Mouse (Mus musculus): ENCODE results near the gene C1qtnf9.

GRCm38 (mm10) chr14:60782121-60782656 lies 14.3 kb downstream of the C1qtnf9 start:
- TF ChIP-seq POLR2A (IDR thresholded peaks at IDR 0.05; ENCODE audit: low read depth, low read length) (no peak), CTCF (conservative IDR thresholded peaks at IDR 0.05; ENCODE audit: insufficient read depth, insufficient read length, low read depth, low read length) (no peak)
